Mouse (Mus musculus): ENCODE measurements around the gene Hectd1.

- TF ChIP-seq GATA1 (IDR thresholded peaks at IDR 0.05; ENCODE audit: low read length): no peak
- TF ChIP-seq TAL1 (IDR thresholded peaks at IDR 0.05; ENCODE audit: low read length): no peak
These were observed 37.7 kb upstream of the Hectd1 start for GRCm38 (mm10) chr12:51867076-51867475.

All from erythroblast, embryonic 14.5 days (primary cell).